Mouse (Mus musculus) stomach, postnatal 0 days (tissue): ENCODE measurements at regions not wholly inside any gene's neighbourhood (a gene's known extent, or its start where the extent isn't known, plus 50 kb on each side); places are given as distances from the start of the nearest gene placed in this dataset.

ENCODE experiments used
- ATAC-seq: fragments of 200-750 bp; cut with Nextera tagmentation; 2 replicates; pipeline ENCODE4 v1.8.0; 2017; ENCODE audit not compliant: low FRiP score, low TSS enrichment
- DNase-seq: peaks from one replicate; pipeline ENCODE4 v3.0.0-alpha.2; 2016; ENCODE audit warnings: low spot score
- H3K27ac ChIP-seq: fragments of 300-500 bp; sonication (generic); replicated peaks from 2 replicates; pipeline ENCODE4 v1.5.1; 2014; ENCODE audit warnings: mild to moderate bottlenecking, control low read depth
- H3K27me3 ChIP-seq: fragments of 300-500 bp; sonication (generic); 2 replicates; pipeline ENCODE4 v1.6.1; 2014; ENCODE audit warnings: low read length; ENCODE audit not compliant: control insufficient read depth, insufficient read depth
- H3K36me3 ChIP-seq: fragments of 300-500 bp; sonication (generic); 2 replicates; pipeline ENCODE4 v1.6.1; 2014; ENCODE audit warnings: low read length, mixed read lengths; ENCODE audit not compliant: control insufficient read depth, insufficient read depth
- H3K4me1 ChIP-seq: fragments of 300-500 bp; sonication (generic); replicated peaks from 2 replicates; pipeline ENCODE4 v1.6.1; 2014; ENCODE audit warnings: antibody characterized with exemption; ENCODE audit not compliant: control insufficient read depth, insufficient read depth
- H3K4me2 ChIP-seq: fragments of 300-500 bp; sonication (generic); replicated peaks from 2 replicates; pipeline ENCODE4 v1.6.1; 2014; ENCODE audit warnings: low read depth, mild to moderate bottlenecking, control low read depth, moderate library complexity
- H3K4me3 ChIP-seq: fragments of 300-500 bp; sonication (generic); 2 replicates; pipeline ENCODE4 v1.5.1; 2014; ENCODE audit warnings: low read depth, low read length, control low read depth
- H3K9ac ChIP-seq: fragments of 300-500 bp; sonication (generic); 2 replicates; pipeline ENCODE4 v1.6.1; 2014; ENCODE audit warnings: mild to moderate bottlenecking, low read length, control low read depth, mixed read lengths
- H3K9me3 ChIP-seq: fragments of 300-500 bp; sonication (generic); 2 replicates; pipeline ENCODE4 v1.6.1; 2016; ENCODE audit warnings: low read length; ENCODE audit not compliant: control insufficient read depth
- CTCF ChIP-seq: IDR thresholded peaks from 2 replicates; pipeline ENCODE4 v1.5.1; 2016; ENCODE audit warnings: antibody characterized with exemption, low read depth, mild to moderate bottlenecking, moderate library complexity
- EP300 ChIP-seq: optimal IDR thresholded peaks from 2 replicates; pipeline ENCODE3; 2016; ENCODE audit warnings: antibody characterized with exemption
- WGBS: fragments of 180-500 bp; shearing (Covaris S2); extraction: QIAGEN DNeasy Blood & Tissue Kit; methylation state at CpG from one replicate; pipeline ENCODE4 v1.1.7; 2014; 5-methylcytosine and 5-hydroxymethylcytosine counted together

- no peak overlapping the region for H3K9ac ChIP-seq
- H3K27ac ChIP-seq: no peak overlapping the region
- ATAC-seq: no peak
- TF ChIP-seq EP300: no peak
- TF ChIP-seq CTCF: no peak
- no peaks in the 10 kb centered on the region for H3K36me3 ChIP-seq
- no peak overlapping the region for H3K4me3 ChIP-seq
- H3K9me3 ChIP-seq: no peaks in the 10 kb centered on the region
- no peaks in the 10 kb centered on the region for H3K4me1 ChIP-seq
- H3K4me2 ChIP-seq: no peak overlapping the region
- 24% methylated on average over 3 of the region's 3 CpGs for WGBS
- no peaks in the 10 kb centered on the region for H3K27me3 ChIP-seq
- no peak for DNase-seq
Measured at GRCm38 (mm10) chr16:79778729-79779128, 687.8 kb upstream of the Tmprss15 start.
